Mouse (Mus musculus) heart, postnatal 25 days (tissue): ENCODE data around the gene Ank3. TPM values are rescaled to one million over a fixed set of nuclear protein-coding genes. Genes with fewer than 3 reads are reported as not detected.
"Not testable (repeated sequence)": the region's sequence is repeated elsewhere in the genome, so short reads cannot be mapped to it uniquely, and the experiment has no call there.

Source experiments
- DNase-seq: peaks from one replicate; pipeline ENCODE4 v3.0.0; 2022; ENCODE audit warnings: low spot score
- intact Hi-C: fragments of 180-260 bp; cut with DNase I; formaldehyde crosslinking; loops from one replicate; pipeline ENCODE4 v1.15.1; 2025
- total RNA-seq, 2 experiments: library from RNA; stranded (reverse); gene quantifications; 2 replicates each; pipeline ENCODE4 v1.2.3; 2021

Gene Ank3
- total RNA-seq: 10 to 100 TPM; 77.8 to 89.0 TPM

DNA sequence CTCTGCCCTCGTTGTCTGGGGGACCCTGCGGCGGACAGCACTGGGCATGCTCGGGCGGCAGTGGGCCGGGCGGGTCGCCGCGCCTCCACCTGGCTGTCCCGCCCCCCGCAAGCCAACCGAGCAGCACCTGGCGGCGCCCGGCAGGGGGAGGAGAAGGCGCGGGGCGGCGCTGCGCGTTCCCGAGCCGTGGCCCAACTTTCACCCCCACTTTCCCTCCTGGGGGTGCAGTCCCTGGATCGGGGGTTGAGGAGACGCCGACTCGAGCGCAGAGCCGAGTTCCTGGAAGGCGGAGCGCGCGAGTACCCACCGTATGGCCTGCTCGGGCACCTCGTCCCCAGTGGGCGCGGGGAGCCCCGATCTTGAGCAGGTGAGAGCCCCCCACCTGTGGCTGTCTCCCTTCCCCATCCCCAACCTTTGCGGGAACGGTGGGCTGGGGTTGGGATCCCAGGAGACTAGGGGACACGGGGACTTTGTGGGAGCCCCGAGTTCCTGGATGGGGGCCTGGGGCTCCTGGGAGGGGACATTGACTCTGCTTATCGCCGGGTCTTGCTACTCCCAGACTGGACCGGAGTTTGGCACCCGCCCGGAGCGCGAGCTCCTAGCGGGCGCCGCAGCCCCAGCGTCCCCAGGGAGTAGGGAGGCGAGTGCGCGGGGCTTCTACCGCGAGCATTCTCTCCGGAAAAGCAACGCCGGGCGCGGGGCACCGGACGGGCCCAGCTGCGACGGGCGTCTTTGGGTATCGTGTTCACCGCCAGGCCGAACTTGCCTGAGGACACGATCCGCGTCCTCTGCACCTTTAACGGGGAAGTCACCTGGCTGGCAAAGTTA is at the start of gene Ank3:
TSS of gene Ank3 (plus strand) at position 11 of the 828 bp plus-strand sequence.
- intact Hi-C loops: no loop called here
- DNase-seq: no peak

DNA sequence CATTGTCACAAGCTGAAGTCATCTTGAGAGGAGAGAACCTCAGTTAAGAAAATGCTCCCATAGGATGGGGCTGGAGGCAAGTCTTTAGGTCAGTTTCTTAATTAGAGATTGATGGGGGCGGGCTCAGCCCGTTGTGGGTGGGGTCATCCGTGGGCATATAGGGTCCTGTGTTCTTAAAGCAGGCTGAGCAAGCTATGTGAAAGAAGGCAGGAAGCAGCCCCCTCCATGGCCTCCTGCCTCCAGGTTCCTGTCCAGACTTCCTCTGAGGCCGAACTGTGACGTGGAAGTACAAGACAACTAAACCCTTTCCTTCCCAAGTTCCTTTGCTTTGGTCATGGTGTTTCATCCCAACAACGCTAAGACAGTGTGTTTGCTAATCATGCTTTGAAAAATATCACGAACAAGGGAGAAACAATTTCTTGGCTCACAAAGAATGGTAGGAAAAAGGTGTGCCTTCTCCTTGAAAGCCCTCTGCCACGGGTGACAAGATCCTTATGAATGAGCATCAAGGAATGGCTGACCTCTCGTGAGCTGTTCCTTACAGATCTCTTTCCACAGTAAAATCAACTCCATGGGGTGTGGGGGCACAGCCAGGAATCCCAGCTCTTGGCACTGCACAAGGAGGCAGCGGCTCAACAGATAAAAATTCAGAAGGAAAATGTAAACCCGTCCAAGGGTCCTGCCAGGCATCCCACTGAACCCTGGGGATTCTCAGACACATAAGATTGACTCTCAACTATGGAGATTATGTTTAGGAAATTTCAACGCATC is 47.3 kb upstream of the Ank3 start:
- intact Hi-C loops: no loop called here

DNA sequence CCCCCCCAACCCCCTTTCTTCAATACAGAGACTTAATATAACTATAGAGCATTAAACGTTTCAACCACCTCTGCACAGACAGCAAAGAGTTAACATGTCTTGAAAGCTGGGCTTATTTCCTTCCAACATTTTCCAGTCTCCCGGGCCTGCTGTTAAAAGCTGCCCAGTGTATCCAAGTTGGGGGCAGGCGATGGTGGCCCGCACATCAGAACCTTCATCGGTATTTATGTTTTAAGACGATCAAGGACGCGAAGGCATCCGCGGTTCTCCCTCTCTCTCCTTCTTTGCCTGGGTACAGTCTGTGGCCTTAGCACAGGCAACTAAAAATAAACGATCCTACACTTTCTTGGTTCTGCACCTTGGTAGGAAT is 46.7 kb upstream of the Ank3 start:
- DNase-seq: no peak
- intact Hi-C loops: no loop called here

More for the DNA sequence above, 47.3 kb upstream of the Ank3 start:
- DNase-seq: no peak

DNA sequence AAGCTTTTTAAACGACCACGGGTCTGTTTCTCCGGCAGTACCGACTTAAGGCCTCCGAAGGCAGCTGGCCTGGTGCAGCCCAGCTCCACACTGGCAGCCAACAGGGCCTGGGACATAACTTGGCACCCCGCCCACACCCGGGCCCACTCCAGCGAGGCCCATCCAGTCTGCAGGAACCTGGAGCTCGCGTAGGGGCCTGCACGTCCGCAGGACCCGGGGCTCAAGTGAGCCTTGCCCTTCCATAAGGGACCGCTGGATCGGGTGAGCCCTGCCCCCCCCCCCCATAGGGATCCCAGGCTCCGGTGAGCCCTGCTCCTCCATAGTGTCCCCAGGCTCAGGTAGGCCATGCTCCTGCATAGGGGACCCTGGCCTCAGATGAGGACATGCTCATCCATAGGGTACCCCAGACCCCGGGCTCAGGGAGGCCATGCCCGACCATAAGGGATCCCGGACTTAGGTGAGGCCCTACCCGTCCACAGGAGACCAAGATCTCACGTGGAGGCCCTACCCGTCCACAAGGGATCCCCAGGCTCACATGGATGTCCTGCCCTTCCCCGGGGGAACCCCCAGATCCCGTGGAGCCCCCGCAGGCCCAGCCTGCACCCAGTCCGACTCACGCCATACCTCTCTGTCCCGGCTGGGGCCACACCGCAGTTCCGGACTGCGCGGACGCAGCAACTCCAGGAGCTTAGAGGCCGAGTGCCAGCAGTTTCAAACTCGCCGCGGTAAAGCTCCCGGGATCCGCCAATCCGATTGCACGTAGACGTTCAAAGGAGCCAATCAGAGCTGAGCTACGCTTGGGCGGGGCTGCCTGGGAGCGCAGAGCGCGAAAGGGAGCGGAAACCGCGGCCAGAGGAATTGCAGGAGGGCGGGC is 46.1 kb upstream of the Ank3 start, which contains the start of gene Cdk1:
TSS of gene Cdk1 (minus strand) at position 727 of the 874 bp plus-strand sequence.
- intact Hi-C loops: no loop called here
- peak; percentile 94 for DNase-seq

DNA sequence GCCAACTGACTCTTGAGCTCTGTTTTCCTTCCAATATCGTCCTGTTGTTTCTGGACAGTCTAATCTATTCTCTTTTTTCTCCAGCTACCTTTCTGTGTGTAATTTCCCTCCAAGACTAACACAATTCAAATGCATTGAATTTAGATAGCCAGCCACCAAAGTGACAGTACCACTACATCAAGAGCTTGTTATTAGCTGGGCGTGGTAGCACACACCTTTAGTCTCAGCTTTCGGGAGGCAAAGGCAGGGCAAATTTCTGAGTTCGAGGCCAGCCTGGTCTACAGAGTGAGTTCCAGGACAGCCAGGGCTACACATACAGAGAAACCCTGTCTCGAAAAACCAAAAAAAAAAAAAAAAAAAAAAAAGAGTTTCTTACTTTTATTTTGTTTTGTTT is 45.5 kb upstream of the Ank3 start:
- intact Hi-C loops, DNase-seq: not testable (repeated sequence)

DNA sequence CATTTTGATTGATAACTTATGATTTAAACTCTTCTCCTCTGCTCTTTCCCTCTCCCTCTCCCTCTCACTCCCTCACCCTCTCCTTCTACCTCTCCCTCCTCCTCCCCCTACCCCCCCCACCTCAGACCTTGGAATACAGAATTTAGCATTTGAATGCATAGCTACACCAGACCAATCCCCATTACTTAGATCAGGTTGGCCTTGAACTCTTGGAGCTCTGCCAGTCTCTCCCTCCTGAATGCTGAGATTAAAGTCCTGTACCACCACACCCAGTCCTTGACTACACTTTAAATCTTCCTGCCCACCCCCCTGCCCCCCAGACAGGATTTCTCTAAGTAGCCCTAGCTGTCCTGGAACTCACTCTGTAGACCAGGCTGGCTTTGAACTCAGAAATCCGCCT is 38.9 kb upstream of the Ank3 start:
- no peak for DNase-seq
- intact Hi-C loops: no loop called here

DNA sequence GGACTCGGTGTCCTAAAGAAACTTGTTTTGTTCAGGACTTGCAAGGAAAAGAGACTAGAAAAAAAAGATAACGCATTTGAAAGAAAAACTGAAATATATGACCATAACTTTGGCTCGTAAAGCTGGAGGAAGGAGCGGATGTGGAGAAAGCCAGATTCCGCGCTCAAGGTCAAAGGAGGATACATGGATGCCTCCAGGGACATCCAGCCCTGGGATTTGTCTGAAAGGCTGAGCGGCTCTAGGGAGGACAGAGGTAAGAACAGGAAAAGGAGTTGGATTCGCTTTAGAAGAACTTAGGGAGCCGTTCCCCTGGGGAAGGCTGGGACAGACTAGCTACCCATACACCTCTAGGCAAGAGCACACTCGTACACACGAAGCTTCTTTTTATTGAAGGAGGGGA is 32.4 kb upstream of the Ank3 start:
- intact Hi-C loops: no loop called here
- DNase-seq: no peak

DNA sequence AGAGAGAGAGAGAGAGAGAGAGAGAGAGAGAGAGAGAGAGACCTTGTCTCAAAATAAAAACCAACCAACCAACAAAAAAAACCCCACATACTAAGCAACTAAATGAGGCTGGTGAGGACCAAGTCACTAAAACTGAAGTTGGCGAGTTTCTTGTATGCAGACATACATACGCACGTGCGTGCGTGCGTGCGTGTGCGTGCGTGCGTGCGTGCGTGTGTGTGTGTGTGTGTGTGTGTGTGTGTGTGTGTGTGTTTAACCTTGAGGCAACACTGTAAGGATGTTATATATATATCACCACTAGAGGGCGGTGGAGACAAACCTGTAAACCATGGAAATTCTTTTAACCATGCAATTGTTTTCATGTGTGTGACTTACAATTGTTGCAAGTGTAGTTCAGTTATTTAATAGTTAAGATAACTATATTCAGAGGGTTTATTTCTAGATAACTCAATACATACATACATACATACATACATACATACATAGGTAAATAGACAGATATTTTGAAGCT is 31.6 kb upstream of the Ank3 start:
- DNase-seq: no peak
- intact Hi-C loops: no loop called here

DNA sequence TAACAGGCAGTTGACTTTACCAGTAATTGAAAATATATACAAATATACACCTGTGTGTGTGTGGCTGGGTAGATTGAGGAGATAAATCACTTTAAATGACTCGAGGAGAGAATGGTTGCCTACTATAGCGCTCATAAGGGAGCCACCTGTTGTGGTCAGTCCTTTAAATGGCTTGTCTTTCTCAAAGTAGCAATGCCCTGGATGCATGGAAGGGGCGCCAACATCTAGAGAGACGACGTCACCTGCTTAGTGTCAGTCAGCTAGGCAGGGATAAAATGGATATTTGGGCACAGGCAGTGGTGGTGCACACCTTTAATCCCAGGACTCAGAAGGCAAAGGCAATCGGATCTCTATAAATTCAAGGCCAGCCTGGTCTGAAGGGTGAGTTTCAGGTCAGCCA is 29.3 kb upstream of the Ank3 start:
- intact Hi-C loops: no loop called here
- DNase-seq: no peak

DNA sequence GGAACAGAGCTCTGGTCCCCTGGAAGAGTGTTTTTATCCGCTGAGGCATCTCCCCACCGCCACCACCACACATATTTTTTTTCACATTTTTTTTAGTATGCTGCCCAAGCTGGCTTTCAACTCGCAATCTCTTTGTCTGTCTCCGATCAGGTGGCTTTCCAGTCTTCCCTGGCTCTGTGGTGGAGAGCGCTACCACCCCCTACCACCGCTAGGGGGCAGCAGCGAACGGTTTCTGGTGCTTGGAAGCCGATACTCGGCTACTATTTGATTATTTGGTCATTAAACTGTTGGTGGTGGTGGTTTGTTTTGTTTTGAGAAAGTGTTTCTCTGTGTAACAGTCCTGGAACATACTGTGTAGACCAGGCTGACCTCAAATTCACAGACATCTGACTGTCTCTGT is 27.1 kb upstream of the Ank3 start:
- no peak for DNase-seq
- intact Hi-C loops: loop anchor here (5.0 kb wide), 1 partner anchor 281 kb away; no protein-coding TSS in a partner anchor

DNA sequence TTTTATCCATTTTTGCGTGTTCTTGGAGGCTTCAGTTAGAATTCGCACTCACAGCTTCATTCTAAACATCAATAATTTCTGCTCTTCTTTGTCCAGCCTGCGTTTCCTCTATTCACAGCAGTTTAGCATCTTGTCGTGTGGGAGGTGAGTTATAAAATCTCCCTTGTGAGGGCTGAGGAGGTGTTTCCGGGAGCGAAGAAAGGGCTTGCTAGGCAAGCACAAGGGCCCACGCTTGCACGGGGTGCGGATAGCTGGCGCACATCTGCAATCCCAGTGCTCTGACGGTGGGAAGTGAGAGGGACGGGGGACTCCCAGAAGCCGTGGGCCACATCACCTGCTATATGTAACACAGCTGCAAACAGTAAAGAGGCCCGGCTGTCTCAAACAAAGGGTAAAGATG is 26.5 kb upstream of the Ank3 start:
- no peak for DNase-seq
- intact Hi-C loops: loop anchor here (5.0 kb wide), 1 partner anchor 280 kb away; no protein-coding TSS in a partner anchor

DNA sequence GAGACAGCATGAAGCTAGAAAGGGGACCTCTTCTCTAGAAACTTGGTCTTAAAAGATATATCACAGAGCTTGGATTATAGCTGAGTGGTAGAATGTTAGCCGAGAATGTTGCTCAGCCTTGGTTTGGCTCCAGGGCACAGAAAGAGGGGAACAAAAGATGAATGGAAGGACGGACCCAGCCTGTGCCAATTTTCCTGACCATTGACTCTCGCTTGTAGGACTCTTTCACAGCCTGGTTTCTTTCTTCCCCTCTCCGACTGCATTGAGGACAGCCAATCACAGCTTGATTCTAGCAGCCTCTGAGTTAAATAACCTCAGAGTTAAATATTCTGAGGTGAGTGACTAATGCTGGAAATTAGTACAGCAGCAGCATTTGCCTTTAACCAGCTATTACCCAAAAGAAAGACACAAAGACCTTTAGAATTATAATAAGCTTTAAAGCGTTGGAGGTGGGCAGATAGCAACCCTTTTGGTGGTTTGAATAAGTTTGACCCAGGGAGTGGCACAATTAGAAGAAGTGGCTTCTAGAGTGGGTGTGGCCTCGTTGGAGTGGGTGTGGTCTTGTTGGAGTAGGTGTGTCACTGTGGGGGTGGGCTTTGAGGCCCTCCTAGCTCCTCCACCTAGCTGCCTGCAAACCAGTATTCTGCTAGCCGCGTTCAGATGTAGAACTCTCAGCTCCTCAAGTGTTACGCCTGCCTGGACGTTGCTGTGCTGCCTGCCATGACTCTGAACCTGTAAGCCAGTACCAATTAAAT is 24.6 kb upstream of the Ank3 start:
- intact Hi-C loops: loop anchor here (5.0 kb wide), 1 partner anchor 278 kb away; no protein-coding TSS in a partner anchor

DNA sequence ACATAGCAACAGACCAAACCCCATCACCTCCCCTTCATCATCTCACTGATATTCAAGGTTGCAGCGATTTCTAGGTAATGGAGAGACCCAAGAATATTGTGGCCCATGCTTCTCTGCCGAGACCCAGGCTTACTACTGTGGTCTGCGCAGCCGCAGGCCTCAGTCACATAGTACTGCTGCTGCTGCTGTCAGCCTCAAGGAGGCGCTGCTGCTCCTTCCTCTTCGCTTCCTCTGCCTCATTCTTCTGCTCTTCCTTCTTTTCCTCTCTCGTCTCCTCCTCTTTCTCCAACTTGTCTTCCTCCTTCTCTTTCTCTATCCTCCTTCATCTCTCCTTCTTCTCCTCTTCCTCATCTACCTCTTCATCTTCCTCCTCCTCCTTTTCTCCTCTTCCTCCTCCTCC is 23.4 kb upstream of the Ank3 start:
- intact Hi-C loops: no loop called here
- DNase-seq: no peak

More for the DNA sequence above, 24.6 kb upstream of the Ank3 start:
- DNase-seq: no peak

DNA sequence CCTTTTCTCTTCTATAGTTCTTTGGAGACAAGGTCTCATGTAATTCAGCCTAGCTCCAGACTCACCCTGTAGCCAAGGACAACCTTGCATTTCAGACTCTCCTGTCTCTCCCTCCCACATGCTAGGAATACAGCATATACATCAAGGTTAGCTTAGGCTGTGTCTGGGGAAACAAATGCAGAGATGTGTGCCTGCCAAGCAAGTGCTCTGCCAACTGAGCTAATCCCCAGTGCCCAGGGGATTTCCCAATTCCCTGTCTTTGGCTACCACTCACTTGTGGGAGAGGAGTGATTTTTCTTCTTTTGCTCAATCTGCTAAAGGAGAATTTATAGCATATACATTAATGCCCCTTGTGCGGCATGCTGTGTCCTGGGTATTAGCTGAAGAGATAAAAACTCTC is 15.4 kb upstream of the Ank3 start:
- intact Hi-C loops: no loop called here
- no peak for DNase-seq

DNA sequence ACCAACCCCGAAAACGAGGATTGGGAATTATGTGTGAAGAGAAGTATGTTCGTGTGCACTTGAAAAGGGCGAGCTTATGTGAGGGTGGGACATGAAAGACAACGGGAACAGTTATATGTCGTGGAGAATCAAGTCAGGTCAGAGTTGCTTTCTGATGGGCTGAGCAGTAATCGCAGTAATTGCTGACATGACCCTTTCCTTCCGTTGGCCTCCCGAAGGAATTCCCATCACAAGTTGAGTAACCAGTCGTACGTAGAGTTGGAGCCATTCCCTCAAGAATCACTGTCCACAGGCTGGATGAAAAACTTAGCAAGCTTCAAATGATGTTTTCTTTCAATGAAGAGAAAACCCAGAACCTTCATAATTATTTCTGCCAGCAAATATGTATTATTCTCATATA is 13.9 kb upstream of the Ank3 start:
- no peak for DNase-seq
- intact Hi-C loops: no loop called here

DNA sequence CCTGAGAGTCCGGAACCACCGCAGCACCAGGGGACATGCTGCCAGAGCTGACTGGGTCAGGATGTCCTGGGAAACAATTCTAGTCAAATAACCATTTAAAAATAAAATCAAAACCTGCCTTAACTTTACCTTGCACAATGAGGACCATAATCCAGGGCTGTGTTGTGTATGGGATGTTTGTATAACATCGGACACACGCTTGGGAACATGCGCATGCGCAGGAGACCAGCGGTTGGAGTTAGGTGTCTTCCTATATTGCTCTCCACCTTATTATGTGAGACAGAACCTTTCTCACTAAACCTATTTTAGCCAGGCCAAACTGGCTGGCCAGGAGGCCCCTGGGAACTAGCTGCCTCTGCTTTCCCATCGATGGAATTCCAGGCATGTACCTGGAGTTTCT is 13.4 kb upstream of the Ank3 start:
- no peak for DNase-seq
- intact Hi-C loops: no loop called here

DNA sequence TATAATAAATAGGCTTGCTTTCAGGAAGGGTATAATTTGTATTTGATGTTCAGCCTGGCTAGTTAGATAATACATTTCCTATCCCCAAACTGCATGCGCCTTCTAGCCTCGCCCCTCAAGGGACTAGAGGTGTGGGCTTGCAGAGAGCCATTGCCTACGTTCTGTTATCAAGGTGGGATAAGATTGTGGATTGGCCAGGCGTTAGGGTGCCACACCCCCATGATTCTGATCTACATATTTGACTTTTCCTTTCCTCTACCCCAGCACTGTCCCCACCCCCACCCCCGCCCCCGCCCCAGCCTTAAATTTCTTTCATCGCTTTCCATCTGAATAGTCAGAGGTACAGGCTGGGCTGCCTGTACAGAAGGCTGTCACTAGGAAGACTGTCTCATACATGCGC is 11.8 kb upstream of the Ank3 start:
- intact Hi-C loops: no loop called here
- no peak for DNase-seq

DNA sequence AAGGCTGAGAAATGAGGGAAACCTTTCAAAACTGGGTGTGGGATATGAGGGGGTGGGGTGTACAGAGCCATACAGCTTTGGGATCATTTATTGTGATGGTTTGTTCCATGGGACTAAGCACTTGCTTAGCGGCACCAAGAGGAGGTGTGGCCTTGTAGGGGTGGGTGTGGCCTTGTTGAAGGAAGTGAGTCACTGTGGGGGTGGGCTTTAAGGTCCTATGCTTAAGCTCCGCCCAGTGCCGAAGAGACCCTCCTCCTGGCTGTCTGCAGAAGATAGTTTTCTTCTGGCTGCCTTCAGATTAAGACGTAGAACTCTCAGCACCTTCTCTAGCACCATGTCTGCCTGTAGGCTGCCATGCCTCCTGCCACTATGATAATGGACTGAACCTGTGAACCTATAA is 9.1 kb upstream of the Ank3 start:
- intact Hi-C loops: no loop called here
- DNase-seq: no peak

DNA sequence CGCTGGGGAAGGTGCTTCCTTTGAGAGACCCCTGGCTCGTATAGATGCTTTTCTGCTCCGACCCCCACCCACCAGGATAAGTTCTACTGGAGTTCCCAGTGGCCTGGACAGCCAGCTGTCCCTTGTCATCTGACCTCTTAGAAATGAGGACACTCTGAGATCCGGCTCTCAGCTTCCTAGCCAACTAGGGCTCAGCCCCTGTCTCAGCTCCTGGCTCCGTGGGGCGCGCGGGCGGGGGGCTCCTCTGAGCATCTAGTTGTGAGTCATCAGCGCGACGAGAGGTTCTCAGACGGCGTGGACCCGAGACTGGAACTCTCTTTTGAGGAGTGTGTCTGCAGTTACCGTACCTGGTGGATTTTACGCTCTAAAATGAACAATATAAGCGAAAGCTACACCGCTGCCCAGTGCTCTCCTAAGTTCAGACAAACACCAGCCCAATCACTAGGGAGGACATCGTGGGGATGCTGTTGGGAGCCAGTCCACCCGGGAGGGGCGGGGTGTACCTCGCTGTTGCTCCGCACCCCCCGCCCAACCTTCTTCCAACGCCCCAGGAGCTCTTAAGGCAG is 293 bp upstream of the Ank3 start:
- DNase-seq: no peak
- intact Hi-C loops: no loop called here
